Mouse (Mus musculus) cerebellum, adult 2 months (tissue): Measurements from ENCODE around the gene Cachd1.

Experiments used
- CTCF ChIP-seq: fragments of 200-500 bp; IDR thresholded peaks from 2 replicates; pipeline ENCODE4 v1.5.1; 2011; ENCODE audit warnings: low read depth, mild to moderate bottlenecking, control low read depth, low read length, moderate library complexity, borderline replicate concordance; ENCODE audit not compliant: insufficient read depth
- POLR2A ChIP-seq: fragments of 200-500 bp; IDR thresholded peaks from 2 replicates; pipeline ENCODE4 v1.6.1; 2011; ENCODE audit warnings: low read length, control low read depth, borderline replicate concordance; ENCODE audit not compliant: insufficient read depth

DNA sequence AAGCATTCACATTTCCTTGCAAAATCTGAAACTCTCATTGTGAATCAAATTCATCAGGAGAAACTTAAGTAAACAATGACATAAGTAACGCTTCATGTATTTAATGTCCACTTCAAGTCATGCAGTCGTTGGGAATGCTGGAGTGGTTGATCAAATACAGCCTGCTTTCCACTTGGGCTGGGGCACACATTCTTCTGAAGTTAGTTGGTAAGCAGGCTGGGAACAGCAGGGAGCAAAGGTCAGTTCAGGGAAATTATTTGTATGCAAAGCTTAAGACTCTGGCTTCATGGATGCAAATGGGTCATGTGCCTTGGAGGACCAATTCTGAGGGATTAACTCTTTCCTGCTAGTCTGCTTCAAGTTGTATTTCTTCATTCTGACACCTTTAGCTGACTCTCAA, 16.7 kb downstream of the Cachd1 start:
- no peak for TF ChIP-seq CTCF
- TF ChIP-seq POLR2A = no peak
